Mouse (Mus musculus): ENCODE measurements around the gene C77080.
A peak's percentile ranks its signal among the peaks of the same experiment; 100 is the strongest.

The C77080 gene

DNA sequence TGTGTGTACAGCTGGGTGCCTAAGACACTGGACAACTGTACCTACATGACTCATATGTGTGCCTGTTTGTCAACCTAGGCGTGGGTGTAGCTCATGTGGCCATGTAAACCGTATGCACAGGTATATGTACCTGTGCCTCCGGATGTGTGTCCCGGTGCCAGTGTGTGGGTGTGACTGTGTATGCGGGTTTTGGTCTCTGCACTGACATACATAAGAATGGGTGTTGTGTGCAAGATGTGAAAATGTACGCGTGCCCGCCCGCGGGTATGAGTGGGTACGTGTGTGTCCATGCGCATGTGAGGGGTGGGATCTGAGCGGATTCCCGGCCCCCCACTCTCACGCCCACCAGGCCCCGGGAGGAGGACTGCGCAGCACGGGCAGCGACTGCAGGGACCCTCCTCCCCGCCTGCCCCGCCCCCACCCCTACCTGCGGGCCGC lies 22.6 kb downstream of the C77080 start:
- DNase-seq (ENCODE audit: low read depth, low spot score), result no peak

DNA sequence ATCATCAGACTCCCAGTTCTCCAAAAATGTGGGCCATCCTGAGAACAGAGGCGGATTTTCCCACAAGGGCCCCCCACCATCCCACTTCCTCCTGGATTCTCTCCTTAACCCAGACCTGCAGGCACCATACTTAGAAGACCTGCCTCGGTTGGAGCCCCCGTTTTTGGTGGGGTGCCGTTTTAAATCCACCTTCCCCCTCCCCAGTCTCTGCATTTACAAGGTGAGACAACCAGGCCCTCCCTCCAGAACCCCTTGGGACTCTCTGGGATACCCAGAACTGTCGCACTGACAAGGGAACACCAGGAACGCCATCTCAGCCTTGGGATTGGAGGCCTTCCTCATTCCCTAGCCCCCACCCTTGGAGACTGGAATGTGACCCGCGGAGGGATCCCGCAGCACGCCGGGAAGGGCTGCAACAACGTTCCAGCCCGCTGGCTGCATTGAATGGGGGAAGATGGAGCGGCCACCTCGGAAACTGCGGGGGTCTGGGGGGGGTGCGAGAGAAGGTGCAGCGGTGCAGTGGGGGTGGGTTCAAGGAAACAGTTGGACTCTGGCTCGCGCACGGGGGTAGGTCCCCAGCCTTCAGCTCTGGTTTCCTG lies 23.3 kb downstream of the C77080 start:
- no peak for DNase-seq (ENCODE audit: low read depth, low spot score)

DNA sequence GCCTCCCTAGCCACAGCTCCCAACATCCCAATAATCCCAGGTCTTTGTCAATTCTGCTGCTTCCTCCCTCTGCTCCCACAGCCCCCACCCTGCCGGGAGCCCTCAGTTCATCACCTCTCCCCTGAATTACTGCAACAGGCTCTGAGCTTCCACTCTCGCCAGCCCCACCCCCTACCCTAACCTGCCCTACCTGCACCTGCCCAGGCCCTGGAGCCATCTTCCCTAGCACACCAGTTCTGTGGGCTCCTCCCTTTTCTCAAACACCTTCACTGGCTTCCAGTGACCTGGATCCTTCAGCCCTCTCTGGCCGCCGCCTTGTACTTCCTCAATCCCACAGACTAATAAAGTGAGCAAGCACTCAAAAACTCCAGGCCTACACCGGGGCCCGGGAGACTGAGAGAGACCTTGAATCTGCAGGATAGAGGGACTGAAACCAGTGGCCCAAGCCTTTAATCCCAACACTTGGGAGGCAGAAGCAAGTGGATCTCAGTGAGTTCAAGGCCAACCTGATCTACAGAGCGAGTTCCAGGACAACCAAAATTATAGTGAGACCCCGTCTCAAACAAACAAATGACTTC lies 24.9 kb downstream of the C77080 start:
- no peak for DNase-seq (ENCODE audit: low read depth, low spot score)

DNA sequence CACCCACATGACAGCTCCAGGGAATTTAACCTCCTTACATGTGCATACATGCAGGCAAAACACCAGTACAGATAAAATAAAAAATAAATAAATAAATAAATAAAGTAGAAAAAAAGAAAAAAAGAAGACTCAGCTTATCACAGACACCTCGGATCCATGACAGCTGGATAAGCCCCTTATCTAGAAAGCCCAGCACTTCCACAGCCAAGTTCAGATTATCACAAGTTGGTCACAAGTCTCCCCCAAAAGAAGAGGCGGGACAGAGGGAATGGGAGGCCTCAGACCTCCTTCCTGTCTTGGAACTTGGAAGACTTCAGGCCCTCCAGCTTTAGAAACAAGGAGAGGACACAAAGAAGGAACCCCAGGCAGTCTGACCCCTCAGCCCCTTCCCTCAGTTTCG lies 26.1 kb downstream of the C77080 start:
- no peak for DNase-seq (ENCODE audit: low read depth, low spot score)

DNA sequence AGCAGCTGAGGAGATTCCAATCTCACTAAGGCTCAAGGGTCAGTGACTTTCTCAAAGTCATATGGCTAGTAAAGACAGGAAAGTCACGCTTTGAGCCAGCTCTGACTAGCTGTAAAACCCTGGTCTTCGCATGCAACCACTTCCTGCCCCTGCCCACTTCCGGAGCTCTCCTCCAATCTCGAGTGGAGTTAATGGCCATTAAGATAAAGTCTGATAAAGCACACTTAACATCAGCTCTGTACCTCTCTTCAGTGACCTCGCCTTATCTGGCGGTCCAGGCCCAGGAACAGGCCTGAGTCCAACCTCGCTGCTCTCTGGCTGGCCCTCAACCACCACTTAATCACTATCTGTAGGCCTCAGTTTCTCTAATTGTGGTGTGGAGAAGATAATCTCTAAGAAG lies 26.7 kb downstream of the C77080 start:
- DNase-seq (ENCODE audit: low read depth, low spot score), result no peak

DNA sequence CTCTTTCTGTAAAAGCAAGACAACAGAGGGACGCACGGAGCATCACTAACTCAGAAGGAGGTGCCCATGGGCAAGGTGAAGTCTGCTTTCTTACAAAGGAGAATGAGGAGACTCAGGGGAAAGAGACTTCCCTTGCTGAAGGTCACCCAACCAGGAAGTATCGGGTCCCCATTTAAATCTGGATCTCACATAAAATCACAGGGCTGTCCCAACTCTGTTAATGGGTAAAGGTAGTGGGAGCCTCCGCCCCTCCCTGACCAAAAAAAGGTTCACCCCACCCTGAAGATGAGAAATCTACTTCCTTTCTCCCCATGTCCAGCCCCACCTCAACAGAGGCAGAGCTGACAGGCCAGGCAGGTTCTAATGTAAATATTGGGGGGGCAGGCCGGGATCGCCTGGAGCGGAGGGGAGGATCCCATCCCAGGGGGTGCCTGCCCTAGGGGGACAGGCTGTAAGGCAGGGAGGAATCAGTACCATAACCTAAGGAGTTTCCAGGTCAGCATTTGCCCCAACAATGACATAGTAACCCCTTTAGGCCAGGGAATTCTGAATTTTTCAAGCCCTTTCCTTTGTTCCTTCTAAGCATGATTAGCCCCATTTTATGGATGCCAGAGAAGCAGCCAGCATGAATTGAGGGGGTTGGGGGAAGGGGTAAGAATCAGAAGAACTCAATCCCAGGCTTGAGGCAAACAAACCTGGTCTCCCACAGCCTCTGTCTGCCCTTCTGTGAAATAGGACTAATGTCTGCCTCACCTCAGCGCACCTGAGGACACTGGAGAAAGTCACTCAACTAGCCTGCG lies 28.4 kb downstream of the C77080 start:
- DNase-seq (ENCODE audit: low read depth, low spot score), result no peak

DNA sequence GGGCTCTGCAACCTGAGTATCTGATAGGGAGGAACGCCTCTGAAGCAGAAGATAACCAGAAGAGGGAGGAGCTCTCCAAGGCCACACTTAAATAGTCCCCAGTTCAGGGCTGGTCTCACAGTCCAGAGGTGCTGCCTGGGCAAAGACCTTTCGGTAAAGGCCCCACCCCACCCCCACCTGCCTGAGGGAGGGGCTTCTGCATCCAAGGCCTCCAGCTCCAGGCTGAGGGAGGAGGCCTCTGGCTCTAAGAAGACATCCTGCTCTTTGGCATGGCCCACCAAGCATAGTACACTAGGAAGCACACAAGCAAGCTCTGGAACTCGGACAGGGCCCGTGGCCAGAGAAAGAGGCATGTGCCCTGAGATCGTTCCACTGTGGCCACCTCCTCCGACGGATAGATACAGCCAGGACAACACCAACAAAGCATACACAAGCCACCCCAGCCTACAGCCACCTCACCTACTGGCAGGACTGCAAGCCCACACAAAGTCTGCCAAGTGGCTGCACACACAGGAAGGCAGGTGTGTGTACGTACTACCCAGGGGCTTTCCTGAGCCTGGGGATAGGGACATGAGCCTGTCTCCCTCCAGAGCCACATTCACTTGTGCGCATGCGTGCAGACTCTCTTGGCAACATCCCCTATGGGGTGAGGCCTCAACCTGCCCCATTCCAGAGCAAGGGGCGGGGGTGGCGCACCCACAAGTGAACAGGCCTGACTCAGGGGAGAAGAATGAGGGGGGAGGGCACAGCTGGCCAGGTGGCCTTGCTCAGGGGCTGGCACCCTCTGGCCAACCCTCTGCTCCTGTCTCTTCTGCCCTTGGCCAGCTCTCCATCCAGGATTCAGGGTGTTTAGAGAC lies 29.4 kb downstream of the C77080 start:
- DNase-seq (ENCODE audit: low read depth, low spot score), result no peak

DNA sequence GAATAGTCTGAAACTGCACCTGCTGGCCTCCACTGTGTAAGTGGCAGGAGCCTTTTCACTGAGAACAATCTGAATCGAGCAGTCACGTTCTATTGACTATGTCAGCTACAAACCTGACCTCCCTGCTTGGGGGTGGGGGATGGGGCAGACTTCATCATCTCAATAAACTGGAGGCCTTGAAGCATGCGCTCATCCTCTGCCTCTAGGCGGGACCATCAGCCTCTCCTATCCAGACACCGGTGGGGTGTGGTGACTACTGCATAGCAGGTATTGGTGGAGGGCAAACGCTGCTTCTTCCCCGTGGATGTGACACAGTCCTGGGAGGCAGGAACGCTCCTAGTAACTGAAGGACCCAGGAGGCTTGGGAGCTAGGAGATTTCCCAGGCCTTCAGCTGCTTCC lies 30.3 kb downstream of the C77080 start:
- no peak for DNase-seq (ENCODE audit: low read depth, low spot score)

DNA sequence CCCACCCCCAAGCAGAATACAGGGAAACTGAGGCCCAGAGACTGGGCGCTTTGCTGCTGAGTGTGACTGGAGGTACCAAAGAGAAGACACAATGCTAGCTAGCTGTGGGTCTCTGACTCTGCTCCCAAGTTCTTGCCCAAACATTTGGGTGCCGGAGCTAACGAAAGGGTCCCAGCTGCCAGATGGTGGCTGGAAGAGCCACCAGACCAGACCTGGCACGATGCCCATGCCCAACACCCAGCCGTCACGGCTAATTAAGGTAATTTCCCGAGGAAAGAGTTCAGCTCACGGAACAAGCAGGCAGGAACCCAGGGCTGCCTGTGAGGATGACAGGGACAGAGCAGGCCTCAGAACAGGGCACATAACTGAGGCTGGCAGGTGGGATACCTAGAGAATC lies 33.2 kb downstream of the C77080 start:
- no peak for DNase-seq (ENCODE audit: low read depth, low spot score)

DNA sequence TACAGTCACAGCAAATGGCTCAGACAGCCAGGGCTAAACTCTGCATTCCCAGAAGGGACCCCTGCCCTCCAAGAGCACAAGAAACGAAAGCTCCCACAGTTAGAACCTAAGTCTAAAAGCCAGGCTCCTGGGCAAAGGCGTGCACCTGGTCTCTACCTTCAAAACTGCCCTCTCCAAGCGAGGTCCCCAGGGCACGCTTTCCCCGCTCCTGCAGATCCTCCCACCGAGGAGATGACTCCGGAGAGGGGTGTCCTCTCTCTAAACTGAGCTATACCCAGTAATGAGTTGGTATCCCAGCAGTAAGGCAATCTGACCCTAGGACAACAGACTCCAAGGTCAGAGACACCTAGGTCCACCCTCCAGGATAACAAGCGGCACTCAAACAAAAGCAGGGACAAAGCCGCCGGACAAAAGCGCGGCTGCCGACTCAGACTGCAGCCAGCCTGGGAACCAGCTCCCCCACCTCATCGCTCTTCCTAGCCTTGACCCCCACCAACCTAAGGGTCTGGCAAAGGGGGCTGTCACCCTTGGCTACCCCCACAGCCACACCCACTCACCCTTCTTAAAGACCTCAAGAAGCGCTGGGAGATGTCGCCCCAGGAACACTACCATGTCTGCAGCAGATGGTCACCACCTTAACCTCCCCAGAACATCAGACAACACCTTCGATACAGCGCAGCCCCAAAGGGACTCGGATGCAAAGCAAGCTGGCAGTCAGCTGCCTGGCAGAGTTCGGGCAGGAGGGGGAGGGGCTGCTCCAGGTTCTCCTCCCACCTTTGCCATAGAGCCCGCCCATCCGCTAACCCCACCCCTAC lies 33.8 kb downstream of the C77080 start:
- DNase-seq (ENCODE audit: low read depth, low spot score), result no peak

DNA sequence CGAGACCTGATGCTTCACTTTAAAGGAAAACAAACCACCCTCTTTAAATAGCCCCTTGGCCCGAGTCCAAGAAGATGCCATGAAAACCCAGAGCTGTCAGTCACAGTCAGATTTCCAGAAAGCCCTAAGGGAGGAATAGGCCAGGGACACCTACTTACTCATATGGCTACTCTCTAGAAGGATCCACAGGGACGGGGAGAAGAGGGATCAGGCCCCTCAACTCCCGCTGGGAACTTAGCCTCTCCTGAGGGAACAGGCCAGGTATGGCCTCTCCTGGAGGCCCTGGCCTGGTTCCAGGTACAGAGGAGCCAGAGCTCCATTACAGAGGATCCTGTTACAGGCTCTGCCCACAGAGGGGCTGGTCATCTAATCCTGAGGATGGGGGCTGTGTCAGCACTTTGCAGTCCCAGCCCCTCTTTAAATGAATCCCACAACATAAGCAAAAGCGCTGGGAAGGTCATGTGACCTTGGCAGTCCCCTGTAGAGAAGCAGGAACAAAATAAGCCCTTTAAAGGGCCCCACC lies 34.7 kb downstream of the C77080 start:
- DNase-seq (ENCODE audit: low read depth, low spot score), result peak; percentile 23

DNA sequence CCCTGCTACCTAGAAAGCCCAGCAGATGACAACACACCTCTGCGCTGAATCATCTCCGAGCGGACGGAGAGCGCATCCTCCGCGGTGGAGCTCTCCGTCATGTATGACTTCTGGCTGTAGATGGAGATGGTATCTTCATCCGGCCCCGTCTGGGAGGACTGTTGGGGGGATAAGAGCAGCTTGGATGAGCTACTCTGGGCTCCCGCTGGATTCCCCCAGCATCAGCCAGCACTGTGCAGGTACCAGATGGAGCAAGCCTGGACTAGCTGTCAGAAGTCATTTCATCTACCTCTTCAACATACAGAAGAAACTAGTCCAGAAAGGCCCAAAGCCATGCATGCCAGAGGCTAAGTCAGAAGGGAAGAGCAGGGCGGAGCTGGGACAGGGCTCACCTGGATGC lies 35.9 kb downstream of the C77080 start:
- DNase-seq (ENCODE audit: low read depth, low spot score), result no peak

DNA sequence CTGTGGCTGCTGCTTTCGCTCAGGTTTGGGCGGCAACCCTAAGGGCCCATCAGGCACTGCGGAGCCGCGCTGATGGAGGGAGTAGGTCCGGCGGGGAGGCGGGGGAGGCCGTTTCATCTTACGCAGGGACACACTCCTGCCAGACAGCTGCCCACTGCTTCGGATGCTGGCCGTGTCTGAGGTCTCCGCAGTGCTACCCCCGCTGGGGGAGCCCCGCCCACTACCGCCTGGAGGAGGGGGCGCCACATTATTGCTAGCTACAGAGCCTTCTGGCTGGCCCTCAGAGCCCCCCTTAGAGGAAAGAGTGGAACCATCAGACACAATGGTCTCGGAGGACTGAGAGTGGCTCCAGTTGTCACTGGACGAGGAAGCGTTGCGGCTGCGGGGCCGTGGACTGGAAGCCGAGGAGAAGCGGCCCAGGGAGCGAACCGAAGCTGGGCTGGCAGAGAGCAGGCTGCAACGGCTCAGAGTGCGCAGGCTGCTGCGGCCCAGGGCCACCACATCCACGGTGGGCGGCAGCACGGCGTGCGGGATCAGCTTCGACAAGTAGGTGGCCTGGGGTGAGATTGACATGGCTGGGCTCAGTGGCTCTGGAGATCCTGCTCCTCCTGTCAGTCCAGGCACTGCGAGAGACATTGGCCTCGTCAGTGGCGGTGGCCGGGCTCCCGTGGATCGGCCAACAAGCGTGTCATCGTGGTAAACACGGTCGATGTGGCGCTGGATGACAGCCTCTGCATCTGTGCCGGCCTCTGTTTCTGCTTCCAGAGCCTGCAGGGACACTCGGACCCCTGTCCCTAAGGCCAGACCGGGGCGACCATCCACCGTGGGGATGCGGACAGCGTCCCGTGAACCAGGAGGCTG lies 37.6 kb downstream of the C77080 start:
- DNase-seq (ENCODE audit: low read depth, low spot score), result no peak

DNA sequence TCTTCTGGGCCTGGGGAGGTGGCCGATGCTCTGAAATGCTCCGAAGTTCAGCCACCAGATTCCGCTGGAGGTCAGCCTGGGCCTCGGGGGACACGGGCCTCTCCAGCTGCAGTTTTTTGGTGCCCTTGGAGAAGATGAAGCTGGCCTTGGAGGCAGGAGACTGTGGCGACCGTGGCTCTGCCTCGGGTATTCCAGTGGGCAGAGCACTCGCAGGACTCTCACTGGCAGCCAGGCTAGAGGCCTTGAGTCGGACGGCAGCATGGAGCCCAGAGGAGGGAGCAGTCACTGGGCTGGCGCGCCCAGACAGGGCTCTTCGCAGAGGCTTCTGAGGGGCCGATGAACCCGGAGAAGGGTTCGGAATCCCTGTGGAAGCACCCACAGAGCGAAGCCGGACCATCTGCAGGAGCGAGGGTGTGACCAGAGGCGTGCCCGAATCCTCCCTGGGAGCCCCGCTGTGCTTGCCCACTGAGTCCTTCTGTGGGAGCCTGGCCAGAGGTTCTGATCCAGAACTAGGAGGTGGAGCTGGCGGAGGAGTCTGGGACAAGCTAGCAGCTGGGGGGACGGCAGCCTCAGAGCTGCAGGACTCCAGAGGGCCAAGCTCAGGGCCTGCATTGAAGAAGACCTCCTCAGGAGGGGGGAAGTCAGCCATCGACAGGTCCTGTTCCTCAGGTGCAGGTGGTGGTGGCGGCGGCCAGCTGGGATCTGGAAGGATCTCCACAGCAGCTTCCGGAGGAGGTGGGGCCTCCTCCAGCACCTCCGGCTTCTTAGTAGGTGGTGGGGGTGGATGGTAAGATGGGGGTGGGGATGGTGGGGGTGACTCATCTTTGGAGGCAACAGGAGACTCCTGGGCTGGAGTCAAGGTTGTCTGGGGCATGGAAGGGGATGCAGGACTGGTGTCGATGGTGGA lies 38.9 kb downstream of the C77080 start:
- DNase-seq (ENCODE audit: low read depth, low spot score), result no peak

DNA sequence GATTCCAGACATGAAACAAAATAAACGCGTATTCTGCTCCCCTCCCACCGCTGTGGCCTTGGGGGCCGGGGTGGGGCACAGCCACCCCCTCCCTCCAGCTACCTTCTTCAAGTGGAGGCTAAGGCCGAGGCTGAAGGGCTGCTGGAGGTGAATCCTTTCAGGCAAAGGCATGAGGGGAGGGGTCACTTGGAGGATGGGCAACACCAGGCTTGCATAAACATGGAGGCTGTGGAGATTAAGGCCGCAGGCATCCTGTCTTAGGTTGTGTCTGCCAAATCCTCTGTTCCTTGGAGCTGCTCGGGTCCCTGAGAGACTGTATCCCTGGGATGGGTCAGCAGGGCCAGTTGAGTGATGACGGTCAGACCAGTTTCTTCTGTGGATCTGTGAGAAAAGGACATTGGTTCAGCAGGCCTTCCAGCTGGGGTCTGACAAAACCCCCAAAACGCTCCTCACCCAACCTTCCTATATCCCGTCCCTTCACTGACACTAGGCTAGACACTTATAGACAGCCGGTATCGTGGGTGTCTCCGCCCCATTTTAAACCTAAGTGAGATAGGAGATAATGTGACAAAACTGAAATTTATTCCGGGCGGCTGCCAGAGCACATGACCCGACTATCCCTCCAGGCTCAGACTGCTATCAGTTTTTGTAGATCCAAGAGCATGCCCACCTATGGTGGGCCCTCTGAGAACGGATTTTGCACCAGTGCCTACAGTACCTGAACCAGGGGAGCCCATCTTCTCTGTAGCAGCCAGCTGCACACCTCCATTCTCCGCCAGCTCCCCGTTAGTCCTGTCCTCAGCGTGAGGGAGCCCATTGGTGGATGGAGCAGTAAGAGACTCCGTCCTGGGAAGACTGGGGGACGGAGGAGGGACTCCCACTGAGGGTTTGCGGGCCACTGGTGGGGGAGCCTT lies 39.9 kb downstream of the C77080 start:
- no peak for DNase-seq (ENCODE audit: low read depth, low spot score)

DNA sequence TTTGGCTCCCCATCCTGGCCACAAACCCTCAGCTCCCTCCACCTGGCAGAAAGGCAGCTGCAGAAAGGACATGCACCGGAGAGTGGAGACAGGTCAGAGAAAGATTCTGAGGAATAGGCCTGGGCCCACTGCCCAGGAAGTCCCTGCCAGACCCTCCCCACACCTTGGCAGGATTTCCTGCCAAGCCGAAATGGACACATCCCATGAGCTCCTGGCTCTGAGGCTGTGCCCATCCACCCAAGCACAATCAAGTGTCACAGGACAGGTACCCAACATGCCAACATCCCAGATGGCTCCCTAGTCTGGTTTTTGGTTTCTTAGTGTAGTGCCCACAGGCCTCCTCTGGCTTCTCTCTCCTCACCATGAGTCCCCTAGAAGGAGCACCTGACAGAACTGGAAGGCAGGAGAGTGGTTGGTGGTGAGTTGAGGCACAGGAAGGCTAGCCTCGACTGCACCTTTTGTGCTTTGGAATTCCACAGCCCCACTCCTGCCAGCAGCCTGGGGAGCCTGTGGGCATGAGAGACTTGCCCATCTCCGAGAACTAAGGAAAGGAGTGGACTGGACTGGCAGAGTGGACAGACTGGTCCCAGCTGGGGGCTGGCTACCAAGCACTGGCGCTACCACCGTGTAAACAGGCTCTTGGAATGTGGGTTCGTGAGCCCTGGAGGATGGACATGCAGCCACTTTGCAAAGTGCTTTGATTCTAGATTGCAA lies 40.7 kb downstream of the C77080 start:
- DNase-seq (ENCODE audit: low read depth, low spot score), result no peak

DNA sequence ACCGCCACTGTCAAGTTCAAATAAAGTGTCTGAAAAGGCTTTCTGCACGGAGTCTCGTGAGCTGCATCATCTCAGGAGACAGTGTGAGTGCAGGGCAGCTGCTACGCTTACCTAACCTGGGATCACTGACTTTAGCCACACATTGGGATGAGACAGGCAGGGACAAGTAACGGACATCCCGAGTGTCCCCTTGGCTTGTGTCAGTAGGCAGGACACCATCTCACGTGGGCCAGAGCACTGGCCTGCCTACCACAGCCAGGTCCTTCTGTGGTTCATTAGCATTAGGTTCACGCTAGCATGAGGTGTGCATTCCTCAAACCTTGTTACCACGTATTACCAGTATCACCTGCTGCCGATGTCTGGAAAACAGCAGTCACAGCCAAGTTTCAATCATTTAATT lies 42.0 kb downstream of the C77080 start:
- DNase-seq (ENCODE audit: low read depth, low spot score), result no peak

Data from skeletal muscle tissue, adult 2 months (tissue).